8 mouse cellular contexts compared by ENCODE assay signal in genomic region chr7:19589207-19589606, GRCm38 (mm10). TPM values are rescaled to one million over a fixed set of nuclear protein-coding genes. Genes with fewer than 3 reads are reported as not detected.
DNase-seq lines count a peak whose midpoint lies in the region; ATAC-seq and TF ChIP-seq lines count a peak whose summit lies in the region.

No protein-coding gene starts in this region.

- no peak for TF ChIP-seq POLR2A in bone marrow macrophage, adult 2 months (IDR thresholded peaks at IDR 0.05; ENCODE audit: borderline replicate concordance, low read depth, low read length)

- ATAC-seq in midbrain, embryonic 13.5 days: no peak
- no peak for ATAC-seq in hindbrain, postnatal 0 days

- no peak overlapping the region for H3K4me3 ChIP-seq in midbrain, embryonic 10.5 days
- H3K4me3 ChIP-seq in midbrain, embryonic 13.5 days (replicated peaks): no peak overlapping the region
- no peak overlapping the region for H3K4me3 ChIP-seq in bone marrow macrophage, adult 2 months (ENCODE audit: insufficient read depth, low read length)
- H3K4me3 ChIP-seq in hindbrain, postnatal 0 days (ENCODE audit: low read length): no peak overlapping the region

- no peak overlapping the region for H3K4me2 ChIP-seq in midbrain, embryonic 13.5 days (replicated peaks)
- no peak overlapping the region for H3K4me2 ChIP-seq in hindbrain, postnatal 0 days (ENCODE audit: low read depth, low read length)

- no peaks in the 10 kb centered on the region for H3K27me3 ChIP-seq in midbrain, embryonic 10.5 days (ENCODE audit: low read depth, poor library complexity, severe bottlenecking)
- no peaks in the 10 kb centered on the region for H3K27me3 ChIP-seq in midbrain, embryonic 13.5 days
- no peaks in the 10 kb centered on the region for H3K27me3 ChIP-seq in hindbrain, postnatal 0 days (ENCODE audit: insufficient read depth, low read length)

- no peaks in the 10 kb centered on the region for H3K9me3 ChIP-seq in midbrain, embryonic 10.5 days (replicated peaks)
- no peaks in the 10 kb centered on the region for H3K9me3 ChIP-seq in midbrain, embryonic 13.5 days
- no peaks in the 10 kb centered on the region for H3K9me3 ChIP-seq in hindbrain, postnatal 0 days (ENCODE audit: low read length)

- peak; percentile 44; the same call in 1 of the 2 replicates for TF ChIP-seq CTCF in bone marrow macrophage, adult 2 months (IDR thresholded peaks at IDR 0.05; ENCODE audit: low read depth, low read length)
- TF ChIP-seq CTCF in hindbrain, postnatal 0 days (IDR thresholded peaks at IDR 0.05; ENCODE audit: low read depth): peak; percentile 77

- peak; percentile 46 to 64 for DNase-seq in cerebellum, postnatal 25 days
- no peak for DNase-seq in cerebellum, adult 11 months
- peak; percentile 52 for DNase-seq in midbrain, embryonic 10.5 days (ENCODE audit: low spot score)
- peak; percentile 68 for DNase-seq in hindbrain, postnatal 0 days (ENCODE audit: low spot score)
- peak; percentile 67 for DNase-seq in lung, postnatal 10 days
- peak; percentile 18 for DNase-seq in telencephalon, adult 2 months (ENCODE audit: low read depth, low spot score)

- no peak overlapping the region for H3K27ac ChIP-seq in midbrain, embryonic 10.5 days (replicated peaks)
- H3K27ac ChIP-seq in midbrain, embryonic 13.5 days: no peak overlapping the region
- no peak overlapping the region for H3K27ac ChIP-seq in bone marrow macrophage, adult 2 months (ENCODE audit: insufficient read depth, low read depth, low read length)
- 0 out of 2 replicates have a peak overlapping the region, but pooled peaks have one; percentile 26 for H3K27ac ChIP-seq in hindbrain, postnatal 0 days

- no peak overlapping the region for H3K9ac ChIP-seq in midbrain, embryonic 13.5 days (replicated peaks)
- H3K9ac ChIP-seq in hindbrain, postnatal 0 days (replicated peaks; ENCODE audit: low read length): no peak overlapping the region

- peaks cover 100% of the 10 kb centered on the region for H3K36me3 ChIP-seq in midbrain, embryonic 10.5 days
- H3K36me3 ChIP-seq in midbrain, embryonic 13.5 days: peaks cover 100% of the 10 kb centered on the region
- peaks cover 87% of the 10 kb centered on the region for H3K36me3 ChIP-seq in hindbrain, postnatal 0 days (ENCODE audit: insufficient read depth, low read length)

- 53% methylated on average over 3 of the region's 3 CpGs for WGBS in midbrain, embryonic 10.5 days
- WGBS in midbrain, embryonic 13.5 days: 53% methylated on average over 3 of the region's 3 CpGs
- WGBS in hindbrain, postnatal 0 days: 46% methylated on average over 3 of the region's 3 CpGs

- H3K4me1 ChIP-seq in midbrain, embryonic 10.5 days: no peaks in the 10 kb centered on the region
- H3K4me1 ChIP-seq in midbrain, embryonic 13.5 days (replicated peaks): no peaks in the 10 kb centered on the region
- peaks cover 4% of the 10 kb centered on the region; the same call in 1 of the 2 replicates for H3K4me1 ChIP-seq in bone marrow macrophage, adult 2 months (ENCODE audit: control insufficient read depth, insufficient read depth, low read length)
- no peaks in the 10 kb centered on the region for H3K4me1 ChIP-seq in hindbrain, postnatal 0 days (ENCODE audit: insufficient read depth, low read length)

RNA-seq across cellular contexts. Expression of gene Gemin7, which starts 11.8 kb away (rescaled TPM):
- polyA plus RNA-seq in midbrain, embryonic 10.5 days (2016; fragmentation: Nextera tagmentation; extraction: Ambion mirVana): 177 TPM in 2 replicates
- 134 and 138 TPM in 2 replicates for polyA plus RNA-seq in midbrain, embryonic 13.5 days (2015; fragmentation: Nextera tagmentation; extraction: Ambion mirVana)
- polyA plus RNA-seq in bone marrow macrophage, adult 2 months (2012; ENCODE audit: insufficient read depth, insufficient read length, missing spikeins): 51.6 and 52.0 TPM in 2 replicates
- total RNA-seq in hindbrain, postnatal 0 days (2014; rRNA removed): 60.0 and 61.7 TPM in 2 replicates
- 153 and 162 TPM in 2 replicates for polyA plus RNA-seq in hindbrain, postnatal 0 days (2015; fragmentation: Nextera tagmentation; extraction: Ambion mirVana)

RNA-seq across cellular contexts. Expression of gene Zfp296, which starts 12.1 kb away (rescaled TPM):
- polyA plus RNA-seq in midbrain, embryonic 10.5 days (2016; fragmentation: Nextera tagmentation; extraction: Ambion mirVana): 0.10 and 0.22 TPM in 2 replicates
- 0.26 and 0.31 TPM in 2 replicates for polyA plus RNA-seq in midbrain, embryonic 13.5 days (2015; fragmentation: Nextera tagmentation; extraction: Ambion mirVana)
- polyA plus RNA-seq in bone marrow macrophage, adult 2 months (2012; ENCODE audit: insufficient read depth, insufficient read length, missing spikeins): 0.60 TPM in 1 of 2 replicates, not detected in the other
- 0.25 TPM in 1 of 2 replicates, not detected in the other for total RNA-seq in hindbrain, postnatal 0 days (2014; rRNA removed)
- polyA plus RNA-seq in hindbrain, postnatal 0 days (2015; fragmentation: Nextera tagmentation; extraction: Ambion mirVana): not detected in 2 replicates

RNA-seq across cellular contexts. Expression of gene Clasrp, which starts 15.1 kb away (rescaled TPM):
- polyA plus RNA-seq in midbrain, embryonic 10.5 days (2016; fragmentation: Nextera tagmentation; extraction: Ambion mirVana): 51.8 and 61.1 TPM in 2 replicates
- 54.0 and 65.0 TPM in 2 replicates for polyA plus RNA-seq in midbrain, embryonic 13.5 days (2015; fragmentation: Nextera tagmentation; extraction: Ambion mirVana)
- 41.1 and 53.9 TPM in 2 replicates for polyA plus RNA-seq in bone marrow macrophage, adult 2 months (2012; ENCODE audit: insufficient read depth, insufficient read length, missing spikeins)
- 67.0 and 90.9 TPM in 2 replicates for total RNA-seq in hindbrain, postnatal 0 days (2014; rRNA removed)
- 70.3 and 77.5 TPM in 2 replicates for polyA plus RNA-seq in hindbrain, postnatal 0 days (2015; fragmentation: Nextera tagmentation; extraction: Ambion mirVana)

RNA-seq across cellular contexts. Expression of gene Ppp1r37, which starts 26.3 kb away (rescaled TPM):
- polyA plus RNA-seq in midbrain, embryonic 10.5 days (2016; fragmentation: Nextera tagmentation; extraction: Ambion mirVana): 20.3 and 20.5 TPM in 2 replicates
- polyA plus RNA-seq in midbrain, embryonic 13.5 days (2015; fragmentation: Nextera tagmentation; extraction: Ambion mirVana): 25.7 and 37.0 TPM in 2 replicates
- 19.3 and 25.7 TPM in 2 replicates for polyA plus RNA-seq in bone marrow macrophage, adult 2 months (2012; ENCODE audit: insufficient read depth, insufficient read length, missing spikeins)
- total RNA-seq in hindbrain, postnatal 0 days (2014; rRNA removed): 125 and 128 TPM in 2 replicates
- polyA plus RNA-seq in hindbrain, postnatal 0 days (2015; fragmentation: Nextera tagmentation; extraction: Ambion mirVana): 27.0 and 27.7 TPM in 2 replicates

RNA-seq across cellular contexts. Expression of gene Relb, which starts 40.0 kb away (rescaled TPM):
- polyA plus RNA-seq in midbrain, embryonic 10.5 days (2016; fragmentation: Nextera tagmentation; extraction: Ambion mirVana): 3.8 and 4.7 TPM in 2 replicates
- polyA plus RNA-seq in midbrain, embryonic 13.5 days (2015; fragmentation: Nextera tagmentation; extraction: Ambion mirVana): 3.8 and 4.1 TPM in 2 replicates
- polyA plus RNA-seq in bone marrow macrophage, adult 2 months (2012; ENCODE audit: insufficient read depth, insufficient read length, missing spikeins): 33.2 and 35.7 TPM in 2 replicates
- 9.2 and 10.2 TPM in 2 replicates for total RNA-seq in hindbrain, postnatal 0 days (2014; rRNA removed)
- polyA plus RNA-seq in hindbrain, postnatal 0 days (2015; fragmentation: Nextera tagmentation; extraction: Ambion mirVana): 6.5 and 6.9 TPM in 2 replicates
